Mouse (Mus musculus) lung, postnatal 36 days (tissue): ENCODE data around the gene Tmem251.
A peak's percentile ranks its signal among the peaks of the same experiment; 100 is the strongest.

Experiments used
- DNase-seq: peaks from one replicate; pipeline ENCODE4 v3.0.0; 2022; ENCODE audit warnings: mixed read lengths

Gene Tmem251

DNA sequence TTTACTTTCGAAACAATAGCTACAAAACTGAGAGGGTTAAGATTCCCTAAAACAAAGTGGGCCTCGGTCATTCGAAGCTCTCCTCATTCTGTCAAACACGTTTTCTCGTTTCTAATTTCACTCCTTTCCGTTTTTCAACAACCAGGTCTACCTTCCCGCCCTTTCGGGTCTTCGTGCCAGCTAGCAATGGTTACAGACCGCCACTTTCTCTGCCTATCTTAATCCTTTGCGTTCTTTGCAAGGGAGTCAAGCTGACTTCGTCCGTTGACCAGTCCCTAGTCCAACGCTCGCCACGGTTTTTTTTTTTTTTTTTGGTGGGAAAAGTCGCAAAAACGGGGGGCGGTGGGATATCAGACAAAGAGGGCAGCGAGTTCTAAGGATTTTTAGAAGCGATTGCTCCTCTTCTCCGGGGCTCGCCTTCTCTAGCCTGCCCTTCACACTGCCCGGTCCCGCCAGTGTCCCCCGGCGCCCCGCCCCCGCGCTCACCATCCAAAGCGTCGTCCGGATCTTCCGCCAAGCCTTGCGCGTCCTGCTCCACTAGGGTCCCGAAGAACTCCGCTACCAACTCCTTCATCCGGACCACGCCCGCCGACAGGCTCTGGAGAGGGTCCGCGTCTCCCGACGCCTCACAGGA, 13.6 kb downstream of the Tmem251 start:
- no peak for DNase-seq

DNA sequence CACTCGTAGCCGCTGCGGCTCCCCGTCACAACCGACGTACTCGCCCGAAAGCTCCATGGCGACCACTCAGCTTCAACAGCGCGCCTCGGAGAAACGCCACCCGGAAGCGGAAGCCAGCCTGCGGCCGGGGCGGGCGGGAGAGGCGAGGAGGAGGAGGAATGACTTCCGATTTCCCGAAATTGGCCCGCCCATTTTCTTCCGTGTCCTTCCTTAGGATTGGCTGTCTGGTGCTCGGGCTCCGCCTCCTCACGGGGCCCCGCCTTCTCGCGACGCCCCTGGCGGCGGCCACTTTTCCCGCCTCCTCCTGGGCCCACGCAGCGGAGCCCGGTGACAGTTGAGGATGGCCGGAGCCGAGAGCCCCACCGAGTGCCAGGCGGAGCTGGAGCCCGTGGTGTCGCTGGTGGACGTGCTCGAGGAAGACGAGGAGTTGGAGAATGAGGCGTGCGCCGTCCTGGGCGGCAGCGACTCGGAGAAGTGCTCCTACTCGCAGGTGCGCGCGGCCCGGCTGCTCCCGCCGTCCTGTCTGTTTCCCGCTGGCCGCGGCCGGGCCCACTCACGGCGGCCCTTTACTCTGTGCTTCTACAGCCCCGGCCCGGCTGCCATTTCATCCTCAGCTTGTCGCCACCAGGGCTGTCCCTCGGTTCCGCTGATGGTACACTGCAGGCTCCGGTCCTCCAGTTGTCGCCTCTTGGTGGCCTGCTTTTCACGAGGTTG, 14.3 kb downstream of the Tmem251 start, which contains the start of the genes Gm28051, Gon7 and Ubr7:
TSS of gene Gm28051 (minus strand) at position 77 of the 714 bp plus-strand sequence.
TSS of gene Gon7 (minus strand) at position 115 of the 714 bp plus-strand sequence.
TSS of gene Ubr7 (plus strand) at position 279 of the 714 bp plus-strand sequence.
- peak; percentile 98 for DNase-seq

DNA sequence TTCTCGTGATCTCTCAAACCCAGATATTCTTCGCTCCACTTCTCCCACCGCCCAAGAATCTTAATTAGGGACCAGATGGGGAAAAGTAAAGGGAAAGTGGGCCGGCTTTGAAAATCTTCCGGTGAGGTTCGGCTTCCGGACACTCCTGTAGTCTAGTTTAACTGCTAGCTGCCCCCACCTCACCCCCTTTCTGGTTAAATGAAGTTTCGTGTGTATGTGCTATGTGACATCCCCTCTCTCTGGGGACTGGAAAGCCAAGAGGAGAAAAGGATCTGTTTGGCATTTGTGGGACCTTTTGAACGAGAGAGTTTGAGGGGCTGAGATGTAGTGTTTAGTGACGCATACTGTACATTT, 14.8 kb downstream of the Tmem251 start, which contains the start of gene Gm20604:
TSS of gene Gm20604 (minus strand) at position 270 of the 354 bp plus-strand sequence.
- DNase-seq = no peak

DNA sequence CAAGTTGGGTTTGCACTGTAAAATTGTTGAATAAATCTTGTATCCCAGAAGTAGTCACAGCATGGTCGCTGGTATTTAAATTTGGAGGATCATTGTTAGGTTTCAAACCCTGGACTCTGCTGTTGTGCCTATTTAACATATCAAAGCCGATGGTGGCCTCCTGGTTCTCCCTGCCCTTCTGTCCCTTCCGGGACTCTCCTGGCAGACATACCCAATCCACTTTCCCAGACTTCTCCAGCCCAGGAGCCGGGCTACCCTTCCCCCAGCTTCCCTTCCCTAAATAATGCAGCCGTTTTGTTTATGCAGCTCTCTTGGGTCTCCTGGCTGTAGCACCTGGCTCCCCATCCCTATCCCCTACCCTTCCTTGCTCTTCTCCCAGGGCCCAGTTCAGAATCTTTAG, 15.4 kb downstream of the Tmem251 start:
- DNase-seq = peak; percentile 15

DNA sequence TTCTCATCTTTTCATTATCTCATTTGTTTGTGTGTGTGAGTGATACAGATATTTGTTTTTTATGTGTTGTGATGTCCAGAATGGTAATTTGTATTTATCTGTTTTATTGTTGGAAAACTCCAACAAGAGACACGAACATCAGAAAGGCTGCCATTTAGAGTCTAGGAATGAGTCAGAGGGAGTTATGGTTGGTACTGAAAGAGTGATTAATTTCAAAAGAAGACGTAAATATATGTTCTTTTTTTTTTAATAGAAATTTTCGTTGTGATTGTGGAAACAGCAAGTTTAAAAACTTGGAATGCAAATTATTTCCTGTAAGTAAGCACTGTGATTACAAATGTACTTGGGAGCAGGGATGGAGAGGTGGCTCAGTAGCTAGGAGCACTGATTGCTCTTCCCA, 18.1 kb downstream of the Tmem251 start:
- no peak for DNase-seq

DNA sequence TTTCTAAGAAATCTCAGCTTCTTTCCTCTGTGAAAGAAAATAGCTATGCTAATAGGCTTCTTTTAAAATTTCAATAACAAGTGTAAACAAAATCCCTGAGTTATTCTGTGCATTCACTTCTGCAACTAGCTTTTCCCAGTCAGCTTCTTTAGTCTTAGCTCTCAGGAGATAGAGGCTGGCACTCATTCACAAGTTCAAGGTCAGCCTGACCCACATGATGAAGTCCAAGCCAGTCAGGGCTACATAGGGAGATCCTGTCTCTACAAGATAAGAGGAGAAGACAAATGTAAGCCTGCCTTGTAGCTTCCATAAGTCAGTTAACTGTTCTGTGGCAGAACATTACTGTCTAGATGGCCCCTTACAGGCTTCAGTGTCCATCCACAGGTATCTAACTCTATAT, 20.1 kb downstream of the Tmem251 start:
- no peak for DNase-seq

DNA sequence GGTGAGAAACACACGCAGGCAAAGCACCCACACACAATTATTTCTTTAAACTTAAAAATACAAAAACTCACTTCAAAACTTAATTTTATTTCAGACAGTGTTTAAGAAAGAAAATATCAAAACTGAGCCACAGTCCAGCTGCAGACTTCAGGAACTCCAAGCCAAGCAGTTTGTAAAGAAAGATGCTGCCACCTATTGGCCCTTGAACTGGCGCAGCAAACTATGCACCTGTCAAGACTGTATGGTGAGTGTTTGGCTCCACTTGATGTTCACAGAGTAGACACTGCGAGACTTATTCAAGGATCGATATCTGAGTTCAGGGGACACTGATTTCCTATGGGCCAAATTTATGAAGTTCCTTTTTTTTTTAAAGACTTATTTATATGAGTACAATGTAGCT, 25.4 kb downstream of the Tmem251 start:
- peak; percentile 20 for DNase-seq

DNA sequence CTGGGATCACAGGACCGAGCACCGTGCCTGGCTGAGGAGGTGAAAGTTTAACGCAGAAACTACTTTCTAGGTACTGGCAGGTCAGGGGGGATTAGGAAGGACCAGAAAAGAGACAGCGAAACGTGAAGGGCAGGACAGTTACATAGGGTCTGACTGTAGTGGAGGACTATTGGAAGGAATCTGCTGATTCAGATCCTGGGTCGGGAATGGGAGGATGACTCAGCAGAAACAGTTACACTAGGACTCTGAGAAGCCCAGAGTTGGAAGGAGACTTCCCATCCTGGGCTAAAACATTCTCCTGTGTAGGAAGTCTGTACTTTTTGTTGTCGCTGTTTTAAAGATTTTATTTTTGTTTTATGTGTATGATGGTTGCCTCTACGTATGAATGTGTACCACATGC, 28.0 kb downstream of the Tmem251 start:
- DNase-seq = no peak

DNA sequence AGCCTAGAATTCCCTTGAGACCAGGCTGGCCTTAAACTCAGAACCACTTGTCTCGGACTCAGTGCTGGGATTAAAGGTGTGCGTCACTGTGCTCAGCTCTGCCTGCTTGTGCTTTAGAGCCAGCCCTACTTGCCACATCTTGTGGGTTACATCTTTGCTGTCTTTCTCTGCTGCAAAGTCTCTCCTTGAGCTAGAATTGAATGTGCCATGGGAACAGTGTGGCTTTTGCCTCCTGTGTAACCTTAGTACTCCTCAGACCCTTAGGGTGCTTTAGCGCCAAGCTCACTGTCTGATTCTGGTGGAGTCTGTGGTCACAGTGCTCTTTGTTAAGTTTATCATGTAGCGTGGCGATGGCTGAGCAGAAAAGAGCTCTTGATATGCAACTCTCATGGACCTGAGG, 29.1 kb downstream of the Tmem251 start:
- no peak for DNase-seq

DNA sequence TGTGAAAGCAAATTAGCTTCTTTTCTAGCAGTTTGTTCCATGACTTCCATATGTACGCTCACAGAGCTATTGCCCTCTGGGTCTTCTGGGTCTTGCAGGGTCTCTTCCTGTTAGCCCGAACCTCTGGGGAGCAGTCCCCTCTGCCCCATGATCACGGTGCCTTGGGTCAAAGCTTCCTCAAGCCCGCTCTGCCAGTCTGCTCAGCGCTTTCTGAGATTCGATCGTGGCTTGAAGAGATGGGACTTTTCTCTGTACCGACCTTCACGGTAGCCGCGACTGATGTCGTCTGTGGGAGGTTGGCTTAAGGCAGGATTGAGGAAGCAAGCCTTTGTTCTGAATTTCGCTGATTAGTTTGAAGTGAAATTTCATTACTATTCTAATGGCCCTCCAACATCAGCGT, 32.5 kb downstream of the Tmem251 start:
- no peak for DNase-seq

DNA sequence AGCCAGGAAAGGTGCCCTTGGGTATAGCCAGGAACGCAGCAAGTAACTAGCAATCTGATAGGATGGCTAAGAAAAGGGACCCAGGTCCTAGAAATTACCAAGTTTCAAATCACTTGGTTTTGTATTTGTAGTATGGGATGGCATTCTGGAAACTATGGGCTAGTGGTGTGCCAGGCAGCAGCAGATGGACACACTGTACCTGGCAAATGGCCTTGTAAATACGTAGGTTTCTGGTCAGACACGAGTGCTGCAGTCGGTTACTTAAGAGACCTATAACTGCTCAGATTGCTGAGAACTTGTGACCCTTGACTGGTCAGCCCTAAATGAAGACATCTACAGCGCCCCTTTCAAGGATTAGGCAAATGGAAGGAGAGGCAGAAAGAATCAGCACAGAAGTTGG, 34.6 kb downstream of the Tmem251 start:
- DNase-seq = no peak

DNA sequence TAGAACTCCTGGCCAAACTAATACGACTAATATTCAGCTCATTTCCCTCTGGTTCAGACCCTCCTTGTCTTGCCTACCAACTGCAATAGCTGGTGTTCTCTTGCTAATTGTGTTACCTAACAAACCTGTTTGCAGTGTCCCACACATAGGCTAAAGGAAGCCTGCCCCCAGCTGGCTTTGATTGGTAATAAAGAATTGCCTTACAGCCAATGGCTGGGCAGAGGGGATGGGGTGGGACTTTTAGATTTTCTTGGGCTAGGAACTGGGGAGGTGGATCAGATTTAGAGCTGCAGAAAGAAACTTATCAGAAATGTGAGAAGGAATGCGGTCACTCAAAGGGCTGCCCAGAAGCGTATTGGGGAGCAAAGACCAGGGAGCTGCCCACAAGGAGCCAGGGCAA, 35.9 kb downstream of the Tmem251 start:
- peak; percentile 49 for DNase-seq

DNA sequence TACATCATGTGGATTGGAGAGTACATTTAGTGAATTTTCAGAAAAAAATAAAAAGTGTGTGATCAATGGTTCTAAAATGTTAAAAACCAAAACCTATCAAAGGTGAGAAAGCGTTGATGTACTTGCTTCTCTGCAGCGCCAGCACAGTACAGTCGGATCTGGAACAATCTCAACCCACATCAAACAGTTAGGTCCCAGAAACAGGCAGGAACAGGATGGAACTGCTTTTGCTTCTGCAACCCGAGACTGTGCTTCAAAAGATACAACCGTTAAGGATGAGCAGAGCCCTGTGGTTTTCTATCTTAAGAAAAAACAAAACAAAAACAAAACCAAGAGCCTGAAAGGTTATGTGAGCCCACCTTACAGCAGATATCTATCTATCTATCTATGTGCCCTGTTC, 39.3 kb downstream of the Tmem251 start:
- no peak for DNase-seq

DNA sequence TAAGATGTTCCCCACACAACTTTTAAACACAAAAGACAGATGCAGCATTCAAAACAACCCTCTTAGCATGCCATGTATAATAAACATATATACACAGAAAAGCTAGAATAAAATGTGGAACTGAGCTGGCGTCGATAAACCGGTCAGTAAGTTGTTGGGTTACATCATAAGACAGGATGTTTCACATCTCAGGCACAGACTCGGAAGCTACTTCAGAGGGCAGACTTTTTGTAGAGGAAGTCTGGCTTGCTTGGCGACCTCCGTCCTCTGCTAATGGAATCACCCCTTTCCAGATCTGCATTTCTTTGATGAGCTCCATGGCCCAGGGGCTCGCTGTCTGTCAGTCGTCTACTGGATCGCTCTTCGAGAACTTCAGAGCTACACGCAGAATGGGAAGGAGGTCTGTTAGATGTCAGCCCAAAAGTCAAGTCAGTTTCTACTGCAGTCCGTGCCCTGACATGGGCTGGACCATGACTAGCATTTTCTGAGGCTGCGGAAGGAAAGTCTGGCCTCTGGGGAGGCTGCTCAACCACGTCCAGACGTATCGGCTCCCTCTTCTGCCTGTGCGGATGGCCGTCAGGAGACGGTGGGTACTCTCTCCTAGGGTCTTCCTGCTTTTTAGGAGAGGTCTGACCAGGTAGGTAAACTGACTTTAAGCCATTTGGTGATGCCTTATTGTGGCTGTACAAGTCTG, 41.5 kb downstream of the Tmem251 start:
- no peak for DNase-seq

DNA sequence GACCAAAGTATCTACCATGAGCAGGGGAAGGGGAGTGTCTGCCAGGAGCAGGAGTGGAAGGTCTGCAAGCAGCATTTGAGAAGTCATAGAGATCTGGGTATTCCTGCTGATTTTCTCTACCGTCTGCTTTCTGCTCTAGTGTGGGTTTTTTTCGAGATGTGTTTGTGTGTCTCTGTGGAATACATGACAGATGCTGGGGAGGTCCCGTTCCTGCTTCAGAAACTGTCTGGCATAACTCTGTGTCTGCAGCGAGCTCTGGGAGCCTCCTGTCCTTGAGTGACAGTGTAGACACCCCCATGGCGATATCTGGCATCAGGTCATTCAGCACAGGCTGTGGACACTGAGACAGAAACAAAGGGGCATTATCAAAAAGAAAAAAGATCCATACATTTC, 42.0 kb downstream of the Tmem251 start:
- DNase-seq = no peak

DNA sequence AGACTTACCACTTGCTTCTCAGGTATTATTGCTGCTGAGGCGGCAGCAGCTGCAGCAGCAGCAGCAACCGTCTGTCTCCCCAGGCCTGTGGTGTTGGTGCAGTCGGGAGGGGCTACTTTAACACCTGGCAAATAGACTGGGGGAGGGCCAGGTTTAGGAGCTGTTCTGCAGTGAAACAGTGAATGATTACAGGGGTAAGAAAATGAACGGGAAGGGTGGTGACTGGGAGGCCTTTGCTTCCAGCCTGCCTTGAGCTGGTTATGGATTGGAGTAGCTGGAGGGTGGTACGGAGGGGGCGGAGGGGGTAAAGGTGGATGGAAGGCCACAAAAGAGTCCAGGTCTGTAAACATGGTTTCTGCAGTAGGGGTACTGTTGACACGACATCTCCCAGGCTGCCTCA, 44.4 kb downstream of the Tmem251 start:
- no peak for DNase-seq
